Mouse (Mus musculus): ENCODE measurements around the gene Vmn2r3. TPM values are rescaled to one million over a fixed set of nuclear protein-coding genes. Genes with fewer than 3 reads are reported as not detected.
"Not testable (repeated sequence)": the region's sequence is repeated elsewhere in the genome, so short reads cannot be mapped to it uniquely, and the experiment has no call there.

The Vmn2r3 gene
- not detected for total RNA-seq (2021)
- long read RNA-seq: 0 reads

GRCm38 (mm10) chr3:64289609-64290008, at the start of gene Vmn2r3:
Gene Vmn2r3, minus strand, starts transcription at chr3:64289709.
- DNase-seq (ENCODE audit: low spot score in 2 of 2): no peak

DNA sequence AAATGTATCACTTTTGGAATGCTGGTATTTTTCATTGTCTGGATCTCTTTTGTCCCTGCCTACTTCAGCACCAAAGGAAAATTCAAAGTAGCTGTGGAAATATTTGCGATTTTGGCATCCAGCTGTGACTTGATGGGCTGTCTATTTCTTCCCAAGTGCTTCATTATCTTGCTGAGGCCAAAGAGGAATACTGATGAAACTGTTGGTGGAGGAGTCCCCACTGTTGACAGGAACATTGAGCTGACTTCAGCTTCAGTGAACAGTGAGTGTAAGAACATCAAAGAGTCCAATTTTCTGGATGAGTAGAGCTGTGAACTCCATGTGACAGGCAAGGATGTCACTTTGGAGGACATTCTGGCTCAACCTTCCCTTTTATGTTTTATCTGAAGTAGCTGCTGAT, 43.0 kb upstream of the Vmn2r3 start:
- DNase-seq (ENCODE audit: low spot score in 2 of 2): no peak

DNA sequence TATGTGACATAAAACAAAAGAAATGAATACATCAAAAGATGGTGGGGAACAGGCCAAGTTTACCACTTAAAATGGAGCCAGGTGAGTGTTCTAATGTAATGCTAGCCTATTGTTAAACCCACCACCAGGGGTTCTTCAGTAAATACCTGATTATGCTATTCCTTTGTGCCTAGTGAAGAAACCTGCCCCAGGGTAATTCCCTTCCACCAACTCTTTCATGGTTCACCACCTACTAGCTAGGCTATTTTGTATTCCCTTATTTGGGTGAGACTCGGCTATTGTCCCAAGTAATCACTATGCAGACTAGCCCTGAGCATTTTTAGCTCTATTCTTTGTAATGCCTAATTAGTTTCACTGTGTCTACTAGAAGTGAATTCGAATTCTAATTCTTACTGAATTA, 32.3 kb upstream of the Vmn2r3 start:
- no peak for DNase-seq (ENCODE audit: low spot score in 2 of 2)

DNA sequence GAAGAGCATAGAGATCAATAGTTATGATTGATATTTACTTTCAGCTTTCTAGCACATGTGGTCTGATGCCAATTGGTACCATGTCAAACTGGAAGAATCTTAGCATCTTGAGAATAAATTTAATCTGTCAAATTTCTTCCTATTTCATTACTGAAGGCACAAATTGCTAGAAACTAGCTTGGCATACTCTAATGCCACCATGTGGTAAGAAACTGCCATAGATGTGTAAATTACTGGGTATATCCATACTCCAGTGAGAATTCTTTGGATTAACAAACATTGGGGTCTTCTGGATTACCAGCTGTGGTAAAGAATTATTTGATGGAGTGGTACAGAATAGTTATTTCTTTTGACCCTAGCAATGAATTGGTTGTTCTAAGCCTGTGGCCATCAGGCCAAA, 17.3 kb upstream of the Vmn2r3 start:
- DNase-seq (ENCODE audit: low spot score in 2 of 2): no peak

DNA sequence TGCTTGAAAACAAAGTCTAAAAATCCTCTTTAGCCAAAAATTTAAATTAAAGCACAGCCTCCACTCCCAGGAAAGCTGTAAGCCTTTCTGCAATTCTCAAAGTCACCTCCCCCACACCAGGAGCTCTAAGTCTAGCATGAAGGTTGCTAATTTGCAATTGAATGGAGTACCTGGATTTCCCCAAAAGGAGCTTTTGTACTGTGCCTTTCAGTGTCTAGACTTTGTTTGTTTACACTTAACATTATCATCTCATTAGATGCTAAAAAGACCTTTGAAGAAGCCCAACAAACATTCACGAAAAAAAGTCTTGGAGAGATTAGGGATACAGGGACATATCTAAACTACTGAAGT, 23.8 kb downstream of the Vmn2r3 start:
- DNase-seq (ENCODE audit: low spot score in 2 of 2): no peak

GRCm38 (mm10) chr3:64265056-64265761, 24.3 kb downstream of the Vmn2r3 start:
- not testable (repeated sequence) for DNase-seq (ENCODE audit: low spot score in 2 of 2)

DNA sequence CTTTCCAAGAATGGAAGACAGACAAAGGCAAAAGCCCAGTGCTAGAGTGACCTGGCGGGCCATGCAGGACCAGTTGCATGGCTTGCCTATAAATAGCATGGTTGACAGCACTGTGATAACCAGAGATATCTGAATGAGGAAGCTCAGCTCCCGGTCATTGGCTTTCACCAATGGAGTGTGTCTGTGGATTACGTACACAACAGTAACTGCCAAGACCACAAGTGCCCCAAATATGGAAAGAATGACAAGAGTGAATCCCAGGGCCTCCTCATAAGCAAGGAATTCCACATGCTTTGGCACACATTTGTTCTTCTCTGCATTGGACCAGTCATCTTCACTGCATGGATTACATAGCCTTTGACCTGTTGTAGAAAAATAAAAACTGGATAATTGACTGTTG, 29.9 kb downstream of the Vmn2r3 start:
- DNase-seq (ENCODE audit: low spot score in 2 of 2): no peak

GRCm38 (mm10) chr3:64251646-64252045, 37.9 kb downstream of the Vmn2r3 start:
- no peak for DNase-seq (ENCODE audit: low spot score in 2 of 2)

- DNase-seq (ENCODE audit: low spot score in 2 of 2): not testable (repeated sequence)
These were observed 39.0 kb downstream of the Vmn2r3 start for GRCm38 (mm10) chr3:64250461-64250860.

GRCm38 (mm10) chr3:64235459-64235858, 54.0 kb downstream of the Vmn2r3 start:
- not testable (repeated sequence) for DNase-seq (ENCODE audit: low spot score in 2 of 2)

DNA sequence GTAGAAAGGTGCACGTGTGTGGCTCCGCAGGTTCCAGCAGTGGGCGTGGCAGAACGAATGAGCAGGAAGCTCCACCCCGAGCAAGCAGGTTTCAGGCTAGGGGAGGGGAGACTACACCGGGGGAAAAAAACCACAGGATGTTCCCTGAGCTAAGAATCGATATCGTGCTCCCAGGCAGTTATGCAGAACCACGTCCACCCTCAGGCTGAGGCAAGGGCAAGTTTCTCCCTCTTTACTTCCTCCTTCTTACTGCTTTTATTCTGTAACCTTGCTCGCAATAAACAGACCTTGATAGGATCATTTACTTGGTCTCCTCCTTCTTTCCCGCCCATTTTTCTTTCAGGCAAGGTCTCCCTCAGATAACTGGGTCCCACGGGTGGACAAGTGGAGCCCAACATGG, 55.9 kb downstream of the Vmn2r3 start:
- DNase-seq (ENCODE audit: low spot score in 2 of 2): not testable (repeated sequence)

DNA sequence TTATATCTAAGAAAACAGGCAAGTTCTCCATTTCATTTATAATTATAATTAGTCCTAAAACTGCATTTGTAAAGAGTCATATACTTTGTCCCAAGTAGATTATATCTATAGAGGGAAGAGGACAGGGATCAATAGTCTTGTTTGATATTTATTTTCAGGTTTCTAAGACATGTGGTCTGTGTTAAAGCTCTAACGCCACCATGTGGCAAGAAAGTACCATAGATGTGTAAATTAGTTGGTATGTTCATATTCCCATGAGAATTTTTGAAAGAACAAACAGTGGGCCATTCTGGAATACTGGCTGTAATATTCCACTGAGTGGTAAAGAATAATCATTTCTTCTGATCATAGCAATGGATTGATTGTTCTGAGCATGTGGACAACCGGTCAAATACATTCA, 62.3 kb downstream of the Vmn2r3 start:
- DNase-seq (ENCODE audit: low spot score in 2 of 2): no peak

Other genes with a start within 250 kb of the Vmn2r3 start
- under 1 TPM; 0.78 to 0.89 TPM for gene Vmn2r1, start 208.2 kb downstream of the Vmn2r3 start, total RNA-seq (2021)
- gene Vmn2r2, start 147.8 kb downstream of the Vmn2r3 start, total RNA-seq (2021): not detected
- gene Vmn2r4, start 125.7 kb upstream of the Vmn2r3 start, total RNA-seq (2021): not detected
- gene Vmn2r5, start 220.1 kb upstream of the Vmn2r3 start, total RNA-seq (2021): not detected